Mouse (Mus musculus): ENCODE results near the gene Pde1b.

- TF ChIP-seq EP300 (IDR thresholded peaks at IDR 0.05; ENCODE audit: low read depth) (no peak), CTCF (IDR thresholded peaks at IDR 0.05; ENCODE audit: low read depth) (peak; percentile 94)
Measured at GRCm38 (mm10) chr15:103530372-103530771, 27.5 kb downstream of the Pde1b start.
